Mouse (Mus musculus): ENCODE data around the gene Agfg2.
"Not testable (repeated sequence)": the region's sequence is repeated elsewhere in the genome, so short reads cannot be mapped to it uniquely, and the experiment has no call there.

The Agfg2 gene

DNA sequence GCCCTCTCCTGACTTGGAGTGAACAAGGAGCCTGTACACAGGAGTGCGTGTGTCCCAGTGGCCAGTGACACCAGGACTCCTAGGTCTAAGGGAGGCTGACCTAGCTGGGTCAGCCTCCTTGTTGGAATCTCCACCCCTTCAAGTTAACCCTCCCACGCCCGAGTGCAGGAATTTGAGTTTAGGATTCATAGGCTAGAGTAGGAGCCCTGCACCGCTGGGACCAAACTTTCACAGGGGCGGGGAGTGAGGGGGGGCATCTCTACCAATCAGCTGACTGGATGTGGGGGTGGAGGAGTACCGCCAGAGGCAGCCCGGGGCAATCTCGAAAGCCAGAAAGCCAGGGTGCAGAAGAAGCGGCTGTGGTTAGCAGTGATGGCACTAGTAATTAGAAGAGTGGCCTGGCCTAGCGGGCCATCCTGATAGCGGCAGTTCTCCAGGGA, 38.9 kb downstream of the Agfg2 start, which contains the start of gene Irs3:
TSS of gene Irs3 (minus strand) at position 63 of the 440 bp plus-strand sequence.
- peak; percentile 31 for DNase-seq (ENCODE audit: low read depth, low spot score)

DNA sequence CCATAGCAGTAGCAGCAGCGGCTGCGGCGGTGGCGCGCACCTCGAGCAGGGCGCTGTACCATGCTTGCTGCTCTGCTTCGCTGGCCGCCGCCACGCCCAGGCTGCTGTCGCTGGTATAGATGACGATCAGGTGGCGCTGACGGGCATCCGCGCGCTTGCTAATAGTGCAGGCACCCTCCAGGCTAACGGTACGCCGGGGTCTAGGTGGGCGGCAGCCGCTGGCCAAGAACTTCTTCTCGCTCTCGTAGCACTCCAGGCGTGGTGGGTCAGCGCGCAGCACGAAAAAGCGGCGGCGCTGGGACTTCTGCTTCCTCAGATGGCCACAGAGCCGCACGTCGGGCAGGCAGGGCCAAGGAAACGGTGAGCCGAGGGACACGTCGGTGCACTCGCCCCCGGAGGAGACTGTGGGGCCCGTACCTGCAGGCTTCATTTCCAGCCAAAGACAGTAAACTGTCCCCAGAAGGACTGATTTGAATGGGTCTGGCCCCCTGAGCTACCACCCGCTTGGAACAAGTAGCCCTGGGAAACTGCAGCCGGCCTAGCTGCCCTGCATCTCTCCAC, 39.4 kb downstream of the Agfg2 start:
- peak; percentile 74 for DNase-seq (ENCODE audit: low read depth, low spot score)

DNA sequence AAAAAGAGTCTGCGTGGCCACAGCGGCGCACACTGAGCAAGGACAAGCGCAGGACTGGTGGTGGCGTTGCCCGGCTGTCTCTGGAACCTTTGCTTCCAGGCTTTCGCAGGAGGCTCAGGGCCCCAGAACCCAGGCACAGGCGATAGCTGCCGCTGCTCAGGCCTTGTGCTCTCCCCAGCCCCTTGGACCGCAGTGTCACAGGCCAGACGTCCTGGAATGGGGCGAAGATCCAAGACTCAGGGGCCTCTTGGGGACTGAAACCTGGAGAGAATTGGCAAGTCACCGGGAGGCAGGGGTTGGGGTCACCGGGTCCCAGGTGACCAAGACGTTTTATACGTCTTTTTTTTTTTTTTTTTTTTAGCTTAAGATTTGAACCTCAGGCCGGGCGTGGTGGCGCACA, 40.0 kb downstream of the Agfg2 start:
- no peak for DNase-seq (ENCODE audit: low read depth, low spot score)

DNA sequence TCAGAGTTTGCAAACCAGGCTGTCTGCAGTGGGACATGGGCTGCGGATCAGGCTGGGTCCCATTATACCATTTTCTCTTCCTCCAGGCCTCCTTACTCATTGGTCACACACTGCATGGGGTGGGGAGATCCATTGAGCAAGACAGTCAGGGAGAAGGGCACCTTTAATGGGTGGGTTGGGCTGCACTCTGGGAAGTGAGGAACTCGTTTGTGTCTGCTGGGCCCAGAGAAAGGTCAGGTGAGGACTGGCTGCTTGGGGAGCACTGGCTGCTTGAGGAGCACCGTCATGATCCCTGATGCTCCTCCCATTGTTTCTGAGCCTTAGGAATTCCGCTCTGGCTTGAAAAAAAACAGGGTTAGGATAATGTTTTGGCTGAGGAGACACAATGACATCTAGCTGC, 41.6 kb downstream of the Agfg2 start:
- DNase-seq (ENCODE audit: low read depth, low spot score) = no peak

DNA sequence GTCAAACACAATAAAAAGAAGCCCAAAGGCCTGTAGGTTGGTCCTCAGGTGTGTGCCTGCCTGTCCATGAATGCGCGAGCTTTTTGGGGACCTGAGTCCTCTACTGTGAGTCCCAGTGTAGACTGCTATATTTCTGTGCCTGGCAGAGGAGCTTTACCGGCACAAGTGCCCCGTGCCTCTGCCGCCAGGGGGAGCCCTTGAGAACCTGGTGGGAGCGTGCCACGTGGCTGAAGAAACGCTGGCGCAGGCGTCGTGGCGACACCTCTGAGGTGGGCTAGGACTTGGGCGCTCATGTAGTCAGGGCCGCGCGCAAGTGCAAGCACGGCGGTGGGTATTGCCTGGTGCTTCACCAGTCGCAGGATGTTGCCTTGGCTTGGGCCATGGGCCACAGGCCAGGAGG, 43.5 kb downstream of the Agfg2 start, which contains the start of gene Sap25:
TSS of gene Sap25 (plus strand) at position 281 of the 400 bp plus-strand sequence.
- peak; percentile 70 for DNase-seq (ENCODE audit: low read depth, low spot score)

DNA sequence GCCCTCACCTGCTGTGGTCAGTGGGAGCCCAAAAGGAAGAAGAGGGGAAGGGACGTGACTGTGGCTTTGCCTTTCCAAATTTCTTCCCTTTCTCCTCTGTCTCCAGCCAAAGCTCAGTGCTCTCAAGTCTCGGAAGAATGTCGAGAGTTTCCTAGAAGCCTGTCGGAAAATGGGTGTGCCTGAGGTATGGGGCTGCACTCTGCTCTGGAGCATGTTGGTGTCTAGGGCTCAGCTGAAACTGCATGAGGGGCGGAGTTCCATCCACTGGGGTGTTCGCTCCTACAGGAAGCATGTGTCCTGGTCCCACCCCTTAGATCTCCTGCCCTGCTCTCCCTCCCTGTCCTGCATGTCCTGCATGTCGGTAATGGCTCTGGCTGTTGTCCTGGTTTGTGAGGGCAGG, 45.1 kb downstream of the Agfg2 start:
- no peak for DNase-seq (ENCODE audit: low read depth, low spot score)

DNA sequence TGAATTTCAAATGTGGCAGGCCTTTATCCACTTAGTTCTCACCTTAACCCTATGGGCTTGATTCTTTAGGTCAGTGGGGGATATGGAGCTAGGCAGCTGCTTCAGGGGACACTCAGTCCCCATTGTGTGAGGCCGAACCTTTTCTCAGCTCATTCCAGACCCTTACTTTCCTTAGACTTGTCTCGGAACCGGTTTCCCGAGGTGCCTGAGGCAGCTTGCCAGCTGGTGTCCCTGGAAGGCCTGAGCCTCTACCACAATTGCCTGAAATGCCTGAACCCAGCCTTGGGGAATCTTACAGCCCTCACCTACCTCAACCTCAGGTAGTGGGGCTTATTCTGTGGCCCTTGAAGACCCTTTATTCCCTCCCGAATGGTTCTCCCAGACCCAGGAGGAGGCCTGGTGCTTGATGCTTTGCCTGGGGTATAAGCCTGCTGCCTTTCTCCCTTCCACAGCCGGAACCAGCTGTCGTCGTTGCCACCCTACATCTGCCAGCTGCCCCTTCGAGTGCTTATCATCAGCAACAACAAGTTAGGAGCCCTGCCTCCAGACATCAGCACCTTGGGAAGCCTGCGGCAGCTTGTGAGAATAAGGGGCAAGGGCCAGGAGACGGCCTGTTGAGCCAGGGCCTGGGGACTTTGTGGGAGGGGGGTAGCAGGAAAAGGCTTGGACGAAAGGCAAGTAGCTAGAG, 51.0 kb downstream of the Agfg2 start:
- no peak for DNase-seq (ENCODE audit: low read depth, low spot score)

DNA sequence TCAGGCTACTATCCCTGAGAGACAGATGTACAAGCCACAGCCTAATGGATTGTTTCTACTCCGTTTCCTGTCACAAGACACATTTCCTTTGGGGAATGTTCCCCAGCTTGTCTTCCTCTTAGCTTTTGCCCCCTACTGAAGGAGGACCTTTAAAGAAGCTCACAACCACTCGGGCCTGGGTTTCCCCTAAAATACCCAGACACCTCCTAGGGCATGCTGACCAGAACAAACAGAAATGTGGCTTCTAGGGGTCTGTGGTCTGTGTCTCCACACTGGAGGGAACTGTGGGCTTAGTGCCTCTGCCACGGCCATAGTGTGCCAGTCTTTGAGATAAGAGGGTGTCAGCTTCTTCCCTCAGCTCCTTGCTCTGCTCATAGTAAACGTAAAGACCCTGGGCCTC, 52.9 kb downstream of the Agfg2 start:
- no peak for DNase-seq (ENCODE audit: low read depth, low spot score)

DNA sequence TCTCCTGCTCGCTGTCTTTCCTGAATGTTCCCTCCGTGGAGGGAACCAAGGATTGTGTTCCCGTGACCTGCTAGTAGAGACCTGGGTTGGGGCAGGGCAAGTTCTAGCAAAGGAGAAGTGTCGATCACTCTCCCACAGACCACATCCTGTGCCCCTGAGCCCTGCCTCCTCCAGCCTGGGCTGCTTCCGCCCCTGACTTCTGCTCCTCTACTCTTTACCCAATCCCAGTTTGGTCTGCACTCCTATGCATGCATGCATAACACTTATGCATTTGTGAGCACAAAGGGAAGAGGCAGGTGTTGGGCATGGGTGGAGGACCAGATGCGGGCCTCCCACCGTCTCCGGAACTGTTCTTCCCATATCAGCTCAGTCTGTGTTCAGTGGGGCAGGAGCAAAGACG, 53.4 kb downstream of the Agfg2 start:
- peak; percentile 86 for DNase-seq (ENCODE audit: low read depth, low spot score)

DNA sequence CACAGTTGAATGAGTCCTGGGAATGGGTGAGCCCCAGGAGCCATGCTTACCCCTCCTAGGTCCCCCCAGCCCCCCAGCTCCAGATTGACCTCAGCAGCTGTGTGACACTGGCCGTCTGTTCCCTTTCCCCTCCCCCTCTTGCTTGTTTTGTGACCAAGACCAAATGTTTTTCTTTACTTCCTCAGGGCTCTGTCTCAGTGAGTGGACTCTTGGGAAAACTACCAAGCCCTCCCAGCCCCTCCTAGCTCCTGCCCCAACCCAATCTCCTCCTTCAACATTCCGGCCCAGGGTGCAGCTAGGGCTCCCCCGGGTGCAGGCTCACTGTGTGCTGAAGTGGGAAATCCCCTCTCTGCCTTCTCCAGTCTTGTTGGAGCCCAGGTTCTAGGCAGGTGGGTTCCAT, 53.9 kb downstream of the Agfg2 start:
- DNase-seq (ENCODE audit: low read depth, low spot score) = no peak

DNA sequence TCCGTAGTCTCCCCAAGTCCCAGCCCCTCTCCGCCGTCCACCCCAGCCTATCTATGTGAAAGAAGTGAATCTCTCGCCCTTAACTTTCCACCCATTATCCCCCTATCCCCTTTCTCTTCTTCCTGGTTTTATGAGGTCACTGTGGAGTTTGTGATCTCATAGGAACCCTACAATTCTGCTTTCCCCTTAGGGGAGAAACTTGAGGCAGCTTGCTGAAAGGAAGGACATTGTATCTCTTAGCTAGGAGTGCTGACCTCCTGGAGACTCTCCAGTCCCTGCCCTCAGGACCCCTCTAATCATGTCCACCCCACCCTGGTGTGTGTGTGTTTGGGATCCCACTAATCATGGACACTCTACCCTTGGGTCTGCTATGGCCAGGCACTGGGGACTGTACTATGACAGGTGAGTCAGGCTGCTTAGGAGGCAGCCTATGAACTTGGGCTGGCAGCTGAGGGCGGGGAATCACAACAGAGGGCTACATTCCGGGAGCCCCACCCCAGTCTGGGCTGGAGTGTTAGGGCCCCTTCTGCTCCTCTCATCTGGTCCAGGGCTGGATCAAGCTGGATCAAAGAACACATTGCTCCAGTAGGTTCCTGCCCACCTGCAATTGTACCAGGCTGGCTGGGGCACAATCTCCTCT, 54.5 kb downstream of the Agfg2 start:
- DNase-seq (ENCODE audit: low read depth, low spot score) = peak; percentile 51

DNA sequence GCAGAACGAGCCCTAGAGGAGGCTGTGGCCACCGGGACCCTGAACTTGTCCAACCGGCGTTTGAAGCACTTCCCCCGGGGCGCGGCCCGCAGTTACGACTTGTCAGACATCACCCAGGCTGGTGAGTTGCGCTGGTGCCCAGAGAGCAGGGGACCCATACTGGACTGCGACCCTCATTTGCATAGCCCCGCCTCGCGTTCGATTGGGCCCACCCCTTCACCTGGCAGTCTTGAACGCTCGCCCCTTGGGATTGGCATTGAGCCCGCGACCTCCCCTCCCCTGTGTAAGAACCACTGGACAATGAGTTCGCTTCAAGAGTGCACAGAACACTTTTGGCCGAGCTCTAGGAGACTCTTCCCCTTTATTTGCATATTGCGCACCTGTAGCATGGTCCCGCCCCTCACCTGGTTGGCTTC, 55.2 kb downstream of the Agfg2 start:
- no peak for DNase-seq (ENCODE audit: low read depth, low spot score)

DNA sequence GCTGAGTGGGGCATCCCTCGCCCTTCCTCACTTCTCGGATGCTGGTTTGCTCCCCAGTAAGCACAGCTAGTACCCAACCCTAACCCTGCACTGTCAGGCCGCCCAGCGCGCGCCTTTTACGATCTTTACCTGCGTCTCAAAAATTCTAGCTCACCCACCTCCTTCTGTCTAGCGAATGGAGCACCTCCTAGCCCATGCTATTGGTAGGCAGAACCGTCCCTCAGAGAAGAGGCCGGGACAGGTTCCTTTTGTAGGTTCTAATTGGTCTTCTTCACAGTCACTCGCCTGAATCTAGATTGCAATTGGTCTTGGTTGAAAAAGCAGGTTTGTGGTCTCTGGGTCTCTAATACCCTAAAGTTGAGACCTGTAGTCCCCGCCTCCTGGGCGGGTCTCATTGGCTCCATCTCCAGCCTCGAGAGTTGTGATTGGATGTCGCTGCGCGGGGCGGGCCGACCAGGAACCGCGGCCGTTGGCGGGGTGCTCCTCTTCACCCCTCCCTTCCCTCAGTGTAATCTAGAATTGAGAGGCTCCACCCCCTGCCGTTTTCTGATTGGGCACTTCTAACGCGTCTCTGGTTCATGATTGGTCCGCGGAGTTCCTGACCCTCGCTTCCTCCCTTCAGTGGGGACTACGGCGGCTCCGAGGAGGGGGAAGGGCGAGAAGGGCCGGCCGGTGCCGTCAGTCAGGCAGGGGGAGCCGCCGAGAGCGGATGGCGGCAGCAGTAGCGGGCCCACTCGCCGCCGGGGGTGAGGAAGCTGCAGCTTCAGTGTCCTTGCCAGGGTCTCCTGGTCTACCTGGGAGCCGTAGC, 55.8 kb downstream of the Agfg2 start, which contains the start of the genes Fbxo24, Lrch4 and Gm20605:
TSS of gene Fbxo24 (minus strand) at position 505 of the 808 bp plus-strand sequence.
TSS of gene Lrch4 (plus strand) at position 624 of the 808 bp plus-strand sequence.
TSS of gene Gm20605 (plus strand) at position 678 of the 808 bp plus-strand sequence.
- peak; percentile 100 for DNase-seq (ENCODE audit: low read depth, low spot score)

DNA sequence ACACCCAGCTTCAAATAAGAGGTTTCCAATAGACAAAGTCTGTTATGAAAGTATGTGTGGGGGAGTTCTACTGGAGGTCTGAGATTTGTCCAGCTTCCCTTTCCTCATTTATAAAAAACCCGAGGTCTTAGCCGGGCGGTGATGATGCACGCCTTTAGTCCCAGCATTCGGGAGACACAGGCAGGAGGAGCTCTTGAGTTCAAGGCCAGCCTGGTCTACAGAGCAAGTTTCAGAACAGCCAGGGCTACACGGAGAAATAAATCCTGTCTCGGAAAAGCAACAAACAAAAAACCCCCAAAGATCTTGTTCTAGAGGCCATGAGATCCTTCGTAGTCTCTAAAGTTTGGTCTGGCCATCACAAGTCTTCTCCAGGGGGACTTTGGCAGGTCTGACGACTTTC, 56.5 kb downstream of the Agfg2 start:
- DNase-seq (ENCODE audit: low read depth, low spot score) = no peak

DNA sequence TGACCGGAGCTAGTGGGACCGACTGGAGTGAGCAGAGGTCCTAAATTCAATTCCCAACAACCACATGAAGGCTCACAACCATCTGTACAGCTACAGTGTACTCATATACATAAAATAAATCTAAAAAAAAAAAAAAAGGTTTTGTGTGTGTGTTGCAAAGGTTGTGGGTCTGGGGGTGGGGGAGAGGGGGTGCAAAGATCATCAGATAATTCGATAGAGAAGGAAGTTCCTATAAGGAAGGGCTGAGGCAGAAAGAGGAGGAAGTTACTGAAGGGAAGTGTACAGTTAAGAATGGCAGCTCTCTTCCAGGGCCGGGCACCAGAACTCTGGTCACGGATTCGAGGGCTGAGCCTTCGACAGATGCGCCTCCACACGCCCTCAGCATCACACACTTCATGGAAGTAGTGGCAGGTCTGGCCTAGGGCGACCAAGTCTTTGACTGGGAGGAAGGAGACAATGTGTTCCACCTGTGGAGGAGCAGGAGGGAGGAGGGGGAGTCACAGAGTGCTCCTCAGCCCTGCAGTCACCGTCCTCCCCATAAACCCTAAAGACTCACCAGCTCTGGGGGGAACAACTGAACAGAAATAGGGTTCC, 60.5 kb downstream of the Agfg2 start:
- DNase-seq (ENCODE audit: low read depth, low spot score) = no peak

DNA sequence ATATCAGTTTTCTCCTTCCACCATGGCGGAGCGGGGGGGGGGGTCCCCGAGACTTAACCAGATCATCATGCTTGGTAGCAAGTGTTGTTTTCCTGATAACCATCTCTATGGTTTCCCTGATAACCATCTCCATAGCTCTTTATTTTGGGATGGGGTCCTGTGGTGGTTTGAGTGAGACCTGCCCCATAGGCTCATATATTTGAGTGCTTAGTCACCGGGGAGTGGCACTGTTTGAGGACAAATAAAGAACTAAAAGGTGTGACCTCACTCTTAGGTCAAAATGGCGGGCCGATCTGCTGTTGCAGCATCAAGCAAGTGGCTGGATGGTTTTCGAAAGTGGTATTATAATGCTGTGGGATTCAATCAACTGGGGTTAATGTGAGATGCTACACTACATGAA, 69.2 kb downstream of the Agfg2 start:
- DNase-seq (ENCODE audit: low read depth, low spot score) = no peak

DNA sequence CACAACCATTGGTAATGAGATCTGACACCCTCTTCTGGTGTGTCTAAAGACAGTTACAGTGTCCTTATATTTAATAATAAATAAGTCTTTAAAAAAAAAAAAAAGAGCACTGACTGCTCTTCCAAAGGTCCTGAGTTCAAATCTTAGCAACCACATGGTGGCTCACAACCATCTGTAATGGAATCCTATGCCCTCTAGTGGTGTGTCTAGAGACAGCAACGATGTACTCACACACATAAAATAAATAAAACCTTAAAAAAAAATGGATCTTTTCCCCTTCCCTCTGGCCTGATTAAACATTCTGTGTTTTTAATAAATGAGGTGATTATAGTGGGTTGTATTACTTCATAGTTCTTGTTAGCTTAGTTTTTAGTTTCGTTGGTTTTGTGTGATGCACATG, 69.6 kb downstream of the Agfg2 start:
- DNase-seq (ENCODE audit: low read depth, low spot score) = not testable (repeated sequence)

DNA sequence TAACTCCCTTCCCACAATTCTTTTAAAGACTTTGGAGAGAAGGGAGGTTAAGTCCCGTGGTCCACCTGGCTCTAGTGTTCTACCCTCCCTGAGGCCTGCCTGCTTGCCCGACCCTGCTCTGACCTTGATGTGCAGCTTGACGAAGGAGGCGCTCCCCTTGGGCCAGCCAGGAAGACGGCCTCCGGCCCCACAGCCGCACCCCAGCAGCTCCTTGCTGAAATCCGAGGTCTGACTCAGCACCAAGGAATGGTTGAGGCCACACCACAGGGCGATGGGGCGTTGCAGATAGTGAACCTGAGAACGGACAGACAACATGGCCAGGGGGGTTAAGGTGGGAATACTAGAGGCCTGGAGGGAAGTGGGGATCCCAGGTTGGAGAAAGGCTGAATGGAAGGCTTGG, 71.0 kb downstream of the Agfg2 start, which contains the start of gene Pcolce:
TSS of gene Pcolce (minus strand) at position 235 of the 400 bp plus-strand sequence.
- DNase-seq (ENCODE audit: low read depth, low spot score) = no peak

DNA sequence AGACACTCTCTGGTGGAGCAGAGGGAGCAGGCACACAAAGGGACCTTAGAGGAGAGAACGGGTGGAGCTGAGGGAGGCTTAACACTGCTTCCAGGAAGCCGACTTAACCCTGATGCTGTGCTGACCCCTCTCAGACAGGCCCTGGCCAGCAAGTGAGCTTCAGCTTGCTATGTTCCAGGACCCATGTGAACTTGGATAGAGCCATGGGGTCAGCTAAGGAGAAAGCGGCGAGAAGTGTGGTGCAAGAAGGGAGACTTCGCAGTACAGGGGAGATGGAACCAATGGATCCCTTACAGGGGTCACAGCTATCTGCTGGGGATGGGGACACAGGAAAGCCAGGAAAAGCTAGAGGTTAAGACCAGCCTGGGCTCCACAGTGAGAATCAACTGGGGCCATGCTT, 71.5 kb downstream of the Agfg2 start:
- no peak for DNase-seq (ENCODE audit: low read depth, low spot score)

DNA sequence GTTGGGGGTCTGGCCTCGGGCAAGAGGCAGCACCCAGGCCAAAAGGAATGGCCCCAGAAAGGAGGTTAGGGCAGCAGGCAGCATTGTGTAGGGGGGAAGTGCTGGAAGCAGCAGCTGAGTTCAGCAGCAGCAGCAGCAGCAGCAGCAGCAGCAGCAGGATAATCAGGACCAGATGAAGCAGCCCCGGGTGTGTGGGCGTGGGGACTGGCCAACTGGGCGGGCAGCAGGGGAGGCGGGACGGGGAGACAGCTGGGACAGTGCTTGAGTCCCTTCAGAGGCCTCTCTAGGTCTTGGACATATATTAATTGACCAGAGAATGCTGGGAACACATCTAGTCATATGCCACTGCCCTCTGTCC, 73.3 kb downstream of the Agfg2 start:
- DNase-seq (ENCODE audit: low read depth, low spot score) = no peak

DNA sequence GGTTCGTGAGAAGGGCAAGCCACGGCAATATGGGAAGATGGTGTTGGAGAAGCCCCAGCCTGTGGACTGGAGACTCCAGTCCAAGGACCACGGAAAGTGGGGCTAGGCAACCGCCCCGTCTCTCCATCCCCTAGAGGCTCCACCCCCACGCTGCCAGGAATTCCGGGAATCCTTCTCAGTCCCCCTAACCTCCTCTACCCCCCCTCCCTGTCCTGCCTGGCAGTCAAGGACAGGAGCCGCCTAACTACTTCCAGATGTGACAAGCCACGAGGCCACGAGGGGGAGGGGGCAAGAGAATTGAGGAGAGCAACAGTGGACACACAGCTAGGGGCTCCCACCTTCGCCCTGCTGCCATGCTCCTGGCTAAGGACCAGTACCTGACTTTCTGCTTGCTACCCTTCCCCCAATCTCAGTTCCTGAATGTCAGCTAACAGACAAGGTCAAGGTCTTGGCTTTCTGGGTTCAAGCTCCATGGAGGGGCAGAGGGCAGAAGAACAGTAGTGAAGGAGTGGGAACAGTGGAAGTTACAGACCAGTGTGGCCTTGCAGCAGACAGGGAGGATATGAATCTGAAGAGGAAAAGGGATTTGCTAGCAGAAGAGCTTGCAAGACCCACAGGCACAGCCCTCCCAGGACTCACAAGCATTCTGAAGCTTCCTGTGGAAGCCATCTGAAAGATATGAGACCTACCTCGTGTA, 73.8 kb downstream of the Agfg2 start:
- DNase-seq (ENCODE audit: low read depth, low spot score) = no peak
